Mouse (Mus musculus) embryonic facial prominence, embryonic 12.5 days (tissue): ENCODE results near the gene Fitm2. TPM values are rescaled to one million over a fixed set of nuclear protein-coding genes. Genes with fewer than 3 reads are reported as not detected.
A peak's percentile ranks its signal among the peaks of the same experiment; 100 is the strongest.

ENCODE experiments used
- ATAC-seq: fragments of 200-750 bp; cut with Nextera tagmentation; 2 replicates; pipeline ENCODE4 v1.8.0; 2017; ENCODE audit not compliant: insufficient number of reproducible peaks, insufficient read depth, low FRiP score, low TSS enrichment
- H3K27ac ChIP-seq: fragments of 300-500 bp; sonication (generic); 2 replicates; pipeline ENCODE4 v1.5.1; 2016; ENCODE audit warnings: mild to moderate bottlenecking
- H3K27me3 ChIP-seq: fragments of 300-500 bp; sonication (generic); 2 replicates; pipeline ENCODE4 v1.6.1; 2016; ENCODE audit warnings: mild to moderate bottlenecking, moderate library complexity
- H3K36me3 ChIP-seq: fragments of 300-500 bp; sonication (generic); 2 replicates; pipeline ENCODE4 v1.6.1; 2016; ENCODE audit warnings: mild to moderate bottlenecking
- H3K4me1 ChIP-seq: fragments of 300-500 bp; sonication (generic); 2 replicates; pipeline ENCODE4 v1.6.1; 2016
- H3K4me2 ChIP-seq: fragments of 300-500 bp; sonication (generic); replicated peaks from 2 replicates; pipeline ENCODE4 v1.6.1; 2016; ENCODE audit warnings: mild to moderate bottlenecking, moderate library complexity
- H3K4me3 ChIP-seq: fragments of 300-500 bp; sonication (generic); 2 replicates; pipeline ENCODE4 v1.5.1; 2016; ENCODE audit warnings: mild to moderate bottlenecking
- H3K9ac ChIP-seq: fragments of 300-500 bp; sonication (generic); 2 replicates; pipeline ENCODE4 v1.6.1; 2016; ENCODE audit warnings: mild to moderate bottlenecking, moderate library complexity
- H3K9me3 ChIP-seq: fragments of 300-500 bp; sonication (generic); 2 replicates; pipeline ENCODE4 v1.6.1; 2016; ENCODE audit warnings: mild to moderate bottlenecking, moderate library complexity
- WGBS: fragments of 180-500 bp; shearing (Covaris S2); methylation state at CpG from one replicate; pipeline ENCODE4 v1.1.7; 2016; 5-methylcytosine and 5-hydroxymethylcytosine counted together
- polyA plus RNA-seq: library from polyadenylated mRNA; unstranded; fragments of >200 nt; fragmentation: Nextera tagmentation; extraction: Ambion mirVana; gene quantifications from 2 replicates; pipeline ENCODE4 v1.2.1, GENCODE M21; 2016

Fitm2 gene
- polyA plus RNA-seq, 1 experiment from 2014 or later, result 10.7 TPM

DNA sequence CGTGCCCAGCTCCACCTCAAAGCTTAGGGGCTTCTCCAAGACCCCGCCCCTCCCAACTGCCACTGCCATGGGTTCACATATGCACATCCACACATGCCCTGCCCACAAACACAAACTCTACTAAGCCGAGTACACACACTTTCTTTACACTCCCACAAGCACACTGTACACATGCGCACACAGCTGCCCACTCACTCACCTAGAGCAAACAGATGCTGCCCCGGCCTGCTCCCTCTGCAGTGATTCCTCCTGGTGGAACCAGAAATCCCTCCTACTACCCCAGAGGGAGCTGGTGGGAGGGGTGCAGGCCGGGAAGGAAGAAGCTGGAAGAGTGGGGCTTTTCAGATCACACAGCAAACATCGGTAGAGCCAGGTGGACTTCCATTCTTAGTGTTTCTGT, 28.4 kb downstream of the Fitm2 start:
- no peaks in the 10 kb centered on the region for H3K9me3 ChIP-seq
- no peaks in the 10 kb centered on the region for H3K36me3 ChIP-seq
- H3K4me2 ChIP-seq, result no peak overlapping the region
- WGBS, result 69% methylated on average over 7 of the region's 7 CpGs
- H3K4me3 ChIP-seq, result no peak overlapping the region
- H3K4me1 ChIP-seq, result no peaks in the 10 kb centered on the region
- H3K27me3 ChIP-seq, result peaks cover 6% of the 10 kb centered on the region
- ATAC-seq, result no peak
- no peak overlapping the region for H3K27ac ChIP-seq
- no peak overlapping the region for H3K9ac ChIP-seq

- no peak overlapping the region for H3K4me3 ChIP-seq
- no peak overlapping the region for H3K27ac ChIP-seq
- H3K4me2 ChIP-seq, result no peak overlapping the region
- H3K36me3 ChIP-seq, result no peaks in the 10 kb centered on the region
- ATAC-seq, result no peak
- H3K9me3 ChIP-seq, result no peaks in the 10 kb centered on the region
- no peak overlapping the region for H3K9ac ChIP-seq
- H3K4me1 ChIP-seq, result peaks cover 1% of the 10 kb centered on the region; the same call in 1 of the 2 replicates
- peaks cover 10% of the 10 kb centered on the region for H3K27me3 ChIP-seq
- 70% methylated on average over 6 of the region's 6 CpGs for WGBS
Measured at GRCm38 (mm10) chr2:163443543-163443942, 28.9 kb downstream of the Fitm2 start.

DNA sequence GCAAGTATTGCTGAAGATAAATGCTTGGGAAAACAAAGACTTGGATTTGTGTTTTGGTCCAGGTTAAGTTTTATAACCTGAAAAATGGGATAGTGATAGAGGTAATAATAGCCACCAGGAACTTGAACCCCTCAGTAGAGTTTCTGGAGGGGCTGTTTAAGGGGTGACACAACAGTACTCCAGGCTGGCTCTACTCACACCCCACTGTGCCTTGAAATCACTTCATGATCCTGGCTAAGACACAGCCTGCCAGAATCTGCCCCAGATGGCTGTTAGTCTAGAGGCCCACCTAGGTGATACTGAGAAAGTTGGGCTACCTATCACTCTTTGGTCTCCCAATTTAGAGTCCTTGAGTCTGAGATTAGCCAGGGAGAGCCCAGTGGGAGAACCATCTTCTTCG, 32.9 kb downstream of the Fitm2 start:
- H3K4me2 ChIP-seq, result peak overlapping the region; percentile 52; the same call in 1 of the 2 replicates
- no peak overlapping the region for H3K9ac ChIP-seq

GRCm38 (mm10) chr2:163438619-163439451, 33.6 kb downstream of the Fitm2 start:
- 1% methylated on average over 30 of the region's 30 CpGs for WGBS
- H3K9ac ChIP-seq, result no peak overlapping the region; the same call in 1 of the 2 replicates
- H3K27me3 ChIP-seq, result peaks cover 21% of the 10 kb centered on the region
- H3K4me3 ChIP-seq, result peak overlapping the region; percentile 35
- H3K9me3 ChIP-seq, result no peaks in the 10 kb centered on the region
- H3K4me2 ChIP-seq, result peak overlapping the region; percentile 52
- H3K36me3 ChIP-seq, result no peaks in the 10 kb centered on the region
- peaks cover 9% of the 10 kb centered on the region; the same call in 1 of the 2 replicates for H3K4me1 ChIP-seq
- H3K27ac ChIP-seq, result no peak overlapping the region
- ATAC-seq, result no peak; the same call in 1 of the 2 replicates

More for the DNA sequence above, 32.9 kb downstream of the Fitm2 start:
- peaks cover 21% of the 10 kb centered on the region for H3K27me3 ChIP-seq
- ATAC-seq, result no peak
- H3K9me3 ChIP-seq, result no peaks in the 10 kb centered on the region
- no peak overlapping the region for H3K27ac ChIP-seq
- no peaks in the 10 kb centered on the region for H3K36me3 ChIP-seq
- WGBS, result 60% methylated on average over 1 of the region's 1 CpGs
- H3K4me3 ChIP-seq, result no peak overlapping the region
- H3K4me1 ChIP-seq, result peaks cover 9% of the 10 kb centered on the region; the same call in 1 of the 2 replicates

DNA sequence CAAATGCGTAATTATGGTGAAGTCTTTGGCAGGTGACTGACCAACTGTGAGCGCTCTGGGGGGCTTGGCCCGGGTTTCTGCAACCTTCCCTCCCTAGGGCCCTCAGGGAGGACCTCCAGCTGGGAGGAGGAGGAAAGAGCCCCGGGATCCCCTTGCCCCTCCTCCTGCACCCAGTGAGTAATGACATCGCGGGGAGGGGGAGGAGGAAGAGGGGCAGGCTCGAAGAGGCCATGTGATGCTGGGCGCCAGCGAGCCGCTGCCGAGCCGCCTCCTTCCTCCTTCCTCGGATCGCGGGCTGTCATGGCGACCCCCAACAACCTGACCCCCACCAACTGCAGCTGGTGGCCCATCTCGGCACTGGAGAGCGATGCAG, 34.2 kb downstream of the Fitm2 start, which contains the start of gene Gdap1l1:
Gene Gdap1l1 (plus strand): TSS at position 231 of the 373 bp plus-strand sequence.
- H3K4me1 ChIP-seq, result peaks cover 9% of the 10 kb centered on the region; the same call in 1 of the 2 replicates
- H3K9ac ChIP-seq, result no peak within 1 kb of the TSS; the same call in 1 of the 2 replicates
- H3K4me3 ChIP-seq, result peak within 1 kb of the TSS; percentile 35
- H3K27me3 ChIP-seq, result peaks cover 21% of the 10 kb centered on the region
- H3K36me3 ChIP-seq, result no peaks in the 10 kb centered on the region
- H3K4me2 ChIP-seq, result peak within 1 kb of the TSS; percentile 52
- no peak for ATAC-seq
- H3K27ac ChIP-seq, result no peak within 1 kb of the TSS
- no peaks in the 10 kb centered on the region for H3K9me3 ChIP-seq
- WGBS, result 1% methylated on average over 17 of the region's 18 CpGs

GRCm38 (mm10) chr2:163437800-163438199, 34.6 kb downstream of the Fitm2 start:
- Histone ChIP-seq H3K4me3 (peak overlapping the region; percentile 35; the same call in 1 of the 2 replicates), H3K4me1 (peaks cover 9% of the 10 kb centered on the region; the same call in 1 of the 2 replicates), H3K9ac (no peak overlapping the region), H3K4me2 (peak overlapping the region; percentile 52; the same call in 1 of the 2 replicates), H3K9me3 (no peaks in the 10 kb centered on the region), H3K27ac (no peak overlapping the region), H3K27me3 (peaks cover 21% of the 10 kb centered on the region), H3K36me3 (no peaks in the 10 kb centered on the region)
- no peak for ATAC-seq
- 45% methylated on average over 4 of the region's 4 CpGs for WGBS

DNA sequence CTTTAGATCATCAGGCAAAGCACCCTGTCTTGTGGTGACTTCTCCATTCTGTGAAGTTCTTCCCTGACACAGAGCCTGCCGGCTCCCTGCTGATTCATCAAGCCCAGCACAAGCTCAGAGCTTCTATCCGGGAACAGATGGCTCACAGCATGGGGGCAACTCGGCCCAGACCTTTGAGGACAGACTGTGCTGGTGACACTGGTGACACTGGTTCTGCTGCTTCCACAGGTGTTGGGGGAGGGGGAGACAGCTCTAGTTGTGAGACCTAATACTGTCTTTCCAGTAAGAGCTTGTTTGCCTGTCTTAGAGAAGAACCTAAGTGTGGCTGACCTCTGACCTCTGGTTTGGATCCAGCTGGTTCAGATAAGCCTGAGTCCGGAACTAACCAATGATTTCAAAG, 38.5 kb downstream of the Fitm2 start:
- Histone ChIP-seq H3K4me2 (no peak overlapping the region), H3K9me3 (no peaks in the 10 kb centered on the region), H3K4me3 (no peak overlapping the region), H3K27ac (no peak overlapping the region), H3K36me3 (no peaks in the 10 kb centered on the region), H3K9ac (no peak overlapping the region), H3K4me1 (peaks cover 9% of the 10 kb centered on the region; the same call in 1 of the 2 replicates), H3K27me3 (peaks cover 15% of the 10 kb centered on the region)
- WGBS, result 19% methylated on average over 4 of the region's 4 CpGs
- ATAC-seq, result no peak

- no peak overlapping the region for H3K27ac ChIP-seq
- no peak overlapping the region for H3K4me3 ChIP-seq
- H3K27me3 ChIP-seq, result no peaks in the 10 kb centered on the region
- no peak overlapping the region for H3K4me2 ChIP-seq
- H3K9ac ChIP-seq, result no peak overlapping the region
- no peak for ATAC-seq
- H3K4me1 ChIP-seq, result no peaks in the 10 kb centered on the region
- 85% methylated on average over 9 of the region's 9 CpGs for WGBS
- H3K36me3 ChIP-seq, result no peaks in the 10 kb centered on the region
- H3K9me3 ChIP-seq, result no peaks in the 10 kb centered on the region
Measured at GRCm38 (mm10) chr2:163431289-163431688, 41.1 kb downstream of the Fitm2 start.

DNA sequence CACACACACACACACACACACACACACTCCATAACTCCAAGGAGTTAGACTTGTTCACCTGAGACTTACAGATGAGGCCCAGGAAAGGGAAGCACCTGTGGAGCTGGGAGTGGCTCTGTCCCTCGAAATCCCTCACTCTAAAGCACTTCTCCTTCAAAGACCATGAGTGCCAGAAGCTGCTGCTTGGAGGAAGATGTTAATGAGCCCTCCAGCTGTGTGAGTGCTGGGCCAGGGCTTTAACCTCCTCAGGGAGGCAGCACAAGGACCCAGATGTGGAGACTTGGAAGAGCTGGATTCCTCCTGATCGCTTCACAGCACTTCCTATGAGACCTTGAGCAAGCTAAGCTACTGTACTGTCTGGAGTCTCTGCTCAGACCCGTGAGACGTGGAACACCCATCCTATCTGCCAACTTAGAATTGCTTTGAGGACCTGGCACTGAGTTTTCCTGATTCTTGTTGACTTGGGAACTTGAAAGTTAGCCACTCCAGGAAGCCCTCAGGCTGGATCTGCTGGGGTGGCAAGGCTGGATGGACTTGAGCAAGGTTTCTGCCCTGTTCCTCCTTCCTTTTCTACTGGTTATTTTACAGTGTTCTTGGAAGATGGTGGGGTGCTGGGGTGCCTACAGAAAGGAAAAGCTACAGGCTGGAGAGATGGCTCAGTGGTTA, 44.0 kb downstream of the Fitm2 start:
- 55% methylated on average over 4 of the region's 4 CpGs for WGBS
- no peaks in the 10 kb centered on the region for H3K4me1 ChIP-seq
- no peak for ATAC-seq
- H3K4me2 ChIP-seq, result no peak overlapping the region
- H3K27ac ChIP-seq, result no peak overlapping the region
- H3K9me3 ChIP-seq, result no peaks in the 10 kb centered on the region
- H3K9ac ChIP-seq, result no peak overlapping the region
- no peaks in the 10 kb centered on the region for H3K36me3 ChIP-seq
- no peaks in the 10 kb centered on the region for H3K27me3 ChIP-seq
- no peak overlapping the region for H3K4me3 ChIP-seq

DNA sequence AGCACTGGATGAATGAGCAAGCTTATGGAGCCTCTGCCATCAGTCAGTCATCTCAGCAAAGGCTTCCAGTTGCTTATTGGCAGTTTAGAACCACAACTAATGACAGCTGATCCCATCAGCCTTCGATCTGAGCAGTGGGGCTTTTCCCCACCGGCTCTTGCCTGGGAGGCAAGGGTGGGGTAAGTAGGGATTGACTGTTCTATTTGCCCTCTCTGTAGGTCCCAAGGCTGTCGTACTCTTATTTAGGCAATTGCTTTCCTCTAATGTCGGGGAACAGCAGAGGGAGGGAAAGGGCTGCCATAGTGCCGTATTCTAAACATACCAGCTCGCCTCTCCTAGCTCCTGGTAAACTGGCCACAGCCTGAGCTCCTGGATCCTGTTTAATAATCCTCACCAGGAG, 47.8 kb downstream of the Fitm2 start, which contains the start of gene Oser1:
Gene Oser1 (minus strand): TSS at position 101 of the 400 bp plus-strand sequence.
- Histone ChIP-seq H3K9me3 (no peaks in the 10 kb centered on the region), H3K27ac (no peak within 1 kb of the TSS), H3K36me3 (peaks cover 5% of the 10 kb centered on the region; the same call in 1 of the 2 replicates), H3K4me1 (peaks cover 8% of the 10 kb centered on the region; the same call in 1 of the 2 replicates), H3K27me3 (no peaks in the 10 kb centered on the region), H3K4me2 (no peak within 1 kb of the TSS), H3K4me3 (no peak within 1 kb of the TSS), H3K9ac (no peak within 1 kb of the TSS)
- ATAC-seq, result no peak
- 78% methylated on average over 6 of the region's 6 CpGs for WGBS

DNA sequence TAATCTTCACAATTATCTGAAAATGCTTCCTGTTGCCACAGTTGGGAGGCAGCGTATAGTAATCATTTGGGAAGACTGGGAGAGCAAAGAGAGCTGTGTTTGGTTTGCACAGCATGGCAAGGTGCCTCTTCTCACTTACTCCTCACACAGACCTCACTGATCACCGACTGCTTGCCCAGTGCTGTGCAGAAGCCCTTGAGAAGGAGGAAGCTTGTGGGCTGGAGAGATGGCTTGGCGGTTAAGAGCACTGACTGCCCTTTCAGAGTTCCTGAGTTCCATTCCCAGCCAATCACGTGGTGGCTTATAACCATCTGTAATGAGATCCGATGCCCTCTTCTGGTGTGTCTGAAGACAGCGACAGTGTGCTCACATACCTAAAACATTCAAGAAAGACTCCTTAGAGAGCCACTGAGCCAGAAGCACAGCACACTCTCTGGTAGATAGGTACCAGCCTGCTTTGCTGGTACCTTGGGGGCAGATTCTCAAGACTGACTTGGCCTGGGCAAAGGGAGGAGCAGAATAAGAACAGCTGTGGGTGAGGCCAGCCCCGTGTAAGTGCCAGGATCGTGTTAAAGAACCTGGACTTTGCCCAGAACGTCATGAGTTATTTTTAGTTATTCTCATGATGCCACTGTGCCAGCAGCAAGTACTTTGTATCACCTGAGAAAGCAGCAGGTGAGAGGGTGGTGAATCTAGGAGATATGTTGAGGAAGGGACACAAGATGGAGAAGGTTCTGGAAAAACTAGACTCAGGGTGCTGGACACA, 49.4 kb downstream of the Fitm2 start:
- 78% methylated on average over 9 of the region's 9 CpGs for WGBS
- peaks cover 12% of the 10 kb centered on the region for H3K4me1 ChIP-seq
- no peak overlapping the region for H3K4me2 ChIP-seq
- H3K27ac ChIP-seq, result no peak overlapping the region
- peaks cover 5% of the 10 kb centered on the region; the same call in 1 of the 2 replicates for H3K36me3 ChIP-seq
- no peaks in the 10 kb centered on the region for H3K27me3 ChIP-seq
- no peak for ATAC-seq
- H3K4me3 ChIP-seq, result no peak overlapping the region
- no peak overlapping the region for H3K9ac ChIP-seq
- no peaks in the 10 kb centered on the region for H3K9me3 ChIP-seq
